Mouse (Mus musculus) embryonic facial prominence, embryonic 13.5 days (tissue): ENCODE data around the gene Gtf2h3. TPM values are rescaled to one million over a fixed set of nuclear protein-coding genes. Genes with fewer than 3 reads are reported as not detected.

Experiments used
- polyA plus RNA-seq: library from polyadenylated mRNA; unstranded; fragments of >200 nt; fragmentation: Nextera tagmentation; extraction: Ambion mirVana; gene quantifications from 2 replicates; pipeline ENCODE4 v1.2.1, GENCODE M21; 2015

Gene Gtf2h3
- polyA plus RNA-seq, 1 experiment from 2014 or later: 72.3 TPM

Other genes starting within 250 kb of the Gtf2h3 start
- gene Cdk2ap1, start 216.1 kb upstream of the Gtf2h3 start, polyA plus RNA-seq: 40.1 and 43.8 TPM in 2 replicates
- 93.7 and 97.7 TPM in 2 replicates for gene Sbno1, start 153.1 kb upstream of the Gtf2h3 start, polyA plus RNA-seq
- 43.4 and 45.5 TPM in 2 replicates for gene Kmt5a, start 139.2 kb upstream of the Gtf2h3 start, polyA plus RNA-seq
- 39.8 and 40.1 TPM in 2 replicates for gene Rilpl2, start 100.8 kb upstream of the Gtf2h3 start, polyA plus RNA-seq
- gene Snrnp35, start 96.0 kb upstream of the Gtf2h3 start, polyA plus RNA-seq: 25.9 and 28.3 TPM in 2 replicates
- gene Rilpl1, start 47.7 kb upstream of the Gtf2h3 start, polyA plus RNA-seq: 23.3 and 24.5 TPM in 2 replicates
- 508 and 520 TPM in 2 replicates for gene Tmed2, start 38.4 kb upstream of the Gtf2h3 start, polyA plus RNA-seq
- gene Ddx55, start 26.3 kb upstream of the Gtf2h3 start, polyA plus RNA-seq: 19.3 and 19.6 TPM in 2 replicates
- gene Eif2b1, start within 50 bp of the Gtf2h3 start, polyA plus RNA-seq: 74.1 and 76.3 TPM in 2 replicates
- 49.3 and 53.3 TPM in 2 replicates for gene Atp6v0a2, start 49.4 kb downstream of the Gtf2h3 start, polyA plus RNA-seq
- gene Dnah10, start 145.9 kb downstream of the Gtf2h3 start, polyA plus RNA-seq: 0.06 and 0.32 TPM in 2 replicates